Mouse (Mus musculus): ENCODE measurements around the gene Tubb1. TPM values are rescaled to one million over a fixed set of nuclear protein-coding genes. Genes with fewer than 3 reads are reported as not detected.
A peak's percentile ranks its signal among the peaks of the same experiment; 100 is the strongest.

Tubb1 gene
- not detected for total RNA-seq (2021)
- long read RNA-seq, experiment 1 = 0 reads
- long read RNA-seq, experiment 2 = 0 reads

DNA sequence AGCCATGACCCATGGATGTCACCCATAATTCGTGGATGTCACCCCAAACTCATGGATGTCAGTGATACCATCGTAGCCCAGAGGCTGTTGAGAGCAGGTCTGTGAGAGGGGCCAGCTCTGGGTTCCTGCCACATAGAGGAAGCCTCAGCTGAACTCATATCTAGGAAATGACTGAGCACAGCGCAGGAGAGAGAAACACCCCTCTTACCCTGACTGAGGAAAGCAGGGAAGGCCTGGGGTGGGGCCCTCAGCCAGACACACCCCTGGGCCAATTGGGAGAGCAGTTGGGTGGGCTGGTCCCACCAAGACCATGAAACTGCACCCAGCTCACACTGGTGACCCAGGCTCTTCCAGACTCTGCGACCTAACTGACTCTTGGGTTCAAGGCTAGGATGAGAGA lies at the start of gene Tubb1:
Gene Tubb1, plus strand, starts transcription at position 343 of the 400 bp plus-strand sequence.
- intact Hi-C loops (cut with DNase I) = no loop called here
- no peak for DNase-seq
- TF ChIP-seq CTCF (IDR thresholded peaks at IDR 0.05) = no peak
- H3K4me3 ChIP-seq = no peak within 1 kb of the TSS
- no peak within 1 kb of the TSS for H3K27ac ChIP-seq

DNA sequence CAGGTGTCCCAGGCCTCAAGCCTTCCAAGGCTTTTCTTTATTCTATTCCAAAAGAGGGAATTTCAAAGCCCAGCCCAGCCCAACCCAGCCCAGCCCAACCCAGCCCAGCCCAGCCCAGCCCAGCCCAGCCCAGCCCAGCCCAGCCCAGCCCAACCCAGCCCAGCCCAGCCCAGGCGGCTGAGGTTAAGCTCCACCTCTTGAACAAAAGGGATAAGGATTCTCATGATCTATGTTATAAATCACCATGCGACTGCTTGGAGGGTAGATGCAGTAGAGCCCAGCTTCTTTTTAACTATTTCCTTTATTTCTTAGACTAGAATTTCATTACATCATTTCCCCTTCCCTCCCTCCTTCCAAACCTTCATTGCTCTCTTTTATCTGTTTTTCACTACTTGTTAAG lies 40.3 kb upstream of the Tubb1 start:
- Histone ChIP-seq H3K4me3 (no peak overlapping the region), H3K27ac (no peak overlapping the region)
- TF ChIP-seq CTCF (IDR thresholded peaks at IDR 0.05) = no peak
- intact Hi-C loops (cut with DNase I) = no loop called here
- no peak for DNase-seq

DNA sequence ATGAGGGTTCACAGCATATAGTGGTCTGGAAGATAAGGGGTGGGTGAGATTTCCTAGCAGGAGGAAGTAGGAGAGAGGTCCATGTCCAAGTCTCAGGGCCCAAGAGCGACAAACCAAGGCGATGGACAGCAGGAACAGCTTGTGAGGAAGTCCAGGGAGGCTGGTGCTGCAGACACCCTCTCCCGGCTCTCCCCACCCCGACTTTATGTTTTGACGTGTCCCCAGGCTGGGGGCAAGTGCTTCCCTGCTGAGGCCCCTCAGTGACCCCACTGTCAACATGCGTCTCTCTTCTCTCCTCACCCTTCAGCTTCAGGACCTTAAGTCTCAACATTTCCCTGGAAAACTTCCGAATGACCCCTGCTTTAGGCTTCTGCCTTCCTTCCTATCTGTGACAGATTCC lies 37.4 kb upstream of the Tubb1 start:
- intact Hi-C loops (cut with DNase I) = no loop called here
- Histone ChIP-seq H3K27ac (no peak overlapping the region), H3K4me3 (no peak overlapping the region)
- TF ChIP-seq CTCF (IDR thresholded peaks at IDR 0.05) = no peak
- no peak for DNase-seq

DNA sequence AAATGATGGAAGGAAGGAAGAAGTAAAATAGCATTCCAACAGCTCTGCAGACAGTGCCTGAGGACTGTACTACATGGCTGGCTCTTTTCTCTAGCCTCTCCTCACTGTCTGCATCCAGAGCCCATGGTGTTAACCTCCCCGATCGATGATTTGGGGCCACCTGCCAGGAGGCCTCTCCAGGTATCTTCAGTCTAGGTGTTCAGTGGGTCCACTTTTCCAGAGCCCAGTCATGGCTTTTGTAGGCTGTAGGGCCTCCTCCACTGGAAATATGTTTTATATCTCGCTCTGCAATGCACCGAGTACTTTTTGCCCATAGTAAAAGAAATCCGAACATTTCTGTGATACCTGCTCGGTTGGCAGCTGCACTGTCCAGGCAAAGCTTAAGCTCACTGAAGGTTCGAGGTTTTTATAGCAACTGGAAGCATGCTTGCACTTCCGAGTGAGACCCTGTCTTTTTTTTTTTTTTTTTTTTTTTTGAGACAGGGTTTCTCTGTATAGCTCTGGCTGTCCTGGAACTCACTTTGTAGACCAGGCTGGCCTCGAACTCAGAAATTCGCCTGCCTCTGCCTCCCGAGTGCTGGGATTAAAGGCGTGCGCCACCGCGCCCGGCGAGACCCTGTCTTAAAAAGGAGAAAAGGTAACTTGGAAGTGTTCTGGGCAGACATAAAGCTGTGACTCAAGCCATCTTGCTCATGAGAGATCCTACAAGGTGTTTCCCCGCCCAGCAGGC lies 35.3 kb upstream of the Tubb1 start:
- Histone ChIP-seq H3K27ac (peak overlapping the region; percentile 90; the same call in 1 of the 2 replicates), H3K4me3 (peak overlapping the region; percentile 77)
- no peak for TF ChIP-seq CTCF (IDR thresholded peaks at IDR 0.05)
- DNase-seq = no peak
- intact Hi-C loops (cut with DNase I) = loop anchor here (2.0 to 5.0 kb wide), 2 partner anchors 70 to 88 kb away; no protein-coding TSS in a partner anchor

DNA sequence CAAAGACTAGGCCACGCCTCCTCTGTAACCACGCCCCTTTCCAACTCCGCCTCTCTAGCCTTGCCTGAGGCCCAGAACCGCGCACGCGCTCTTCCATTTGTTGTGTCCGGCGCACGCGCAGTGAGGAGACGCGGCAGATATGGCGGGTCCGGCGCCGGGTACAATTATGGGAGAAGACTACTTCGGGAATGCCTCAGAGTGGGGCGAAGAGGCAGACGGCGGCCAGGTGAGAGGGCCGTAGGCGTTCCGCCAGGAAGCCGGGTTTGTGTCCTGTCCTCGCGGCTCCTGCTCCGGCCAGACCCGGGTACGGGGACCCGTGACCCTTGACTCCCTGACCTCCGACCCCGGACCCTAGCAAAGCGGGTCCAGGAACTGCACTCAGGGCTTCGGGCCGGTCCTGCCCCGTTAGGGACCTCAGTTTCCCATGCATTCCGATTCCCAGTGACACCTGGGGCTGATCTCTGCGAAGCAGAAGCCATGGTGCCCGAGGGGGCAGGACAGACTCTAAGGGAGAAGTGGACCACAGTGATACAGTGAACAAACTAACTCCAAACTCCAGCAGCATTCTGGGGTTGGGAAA lies 34.7 kb upstream of the Tubb1 start, which contains the start of gene Nelfcd:
Gene Nelfcd, plus strand, starts transcription at position 74 of the 580 bp plus-strand sequence.
- intact Hi-C loops (cut with DNase I) = loop anchor here (2.0 to 5.0 kb wide), 2 partner anchors 71 to 89 kb away; no protein-coding TSS in a partner anchor
- no peak for TF ChIP-seq CTCF (IDR thresholded peaks at IDR 0.05)
- Histone ChIP-seq H3K4me3 (peak within 1 kb of the TSS; percentile 77), H3K27ac (peak within 1 kb of the TSS; percentile 90)
- DNase-seq = peak; percentile 96

DNA sequence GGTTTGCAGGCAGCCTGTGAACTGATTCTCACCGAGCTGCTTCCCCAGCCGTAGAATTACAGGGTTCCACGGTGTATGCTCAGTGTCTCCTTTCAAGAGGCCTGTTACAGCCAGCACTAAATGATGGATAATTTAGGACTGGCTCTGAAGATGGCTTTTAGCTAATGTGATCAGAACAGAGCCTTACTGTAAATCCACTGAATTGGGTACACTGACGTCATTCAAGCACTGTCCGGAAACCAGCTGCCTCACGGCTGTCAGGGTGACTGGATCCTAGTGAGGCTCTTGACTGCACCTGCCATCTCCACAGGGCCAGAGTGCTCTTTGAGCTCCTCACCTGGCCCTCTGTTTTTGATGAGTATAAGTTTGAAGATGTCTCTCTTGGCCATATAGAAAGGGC lies 29.4 kb upstream of the Tubb1 start:
- intact Hi-C loops (cut with DNase I) = no loop called here
- Histone ChIP-seq H3K27ac (no peak overlapping the region), H3K4me3 (no peak overlapping the region)
- TF ChIP-seq CTCF (IDR thresholded peaks at IDR 0.05) = no peak
- DNase-seq = no peak

DNA sequence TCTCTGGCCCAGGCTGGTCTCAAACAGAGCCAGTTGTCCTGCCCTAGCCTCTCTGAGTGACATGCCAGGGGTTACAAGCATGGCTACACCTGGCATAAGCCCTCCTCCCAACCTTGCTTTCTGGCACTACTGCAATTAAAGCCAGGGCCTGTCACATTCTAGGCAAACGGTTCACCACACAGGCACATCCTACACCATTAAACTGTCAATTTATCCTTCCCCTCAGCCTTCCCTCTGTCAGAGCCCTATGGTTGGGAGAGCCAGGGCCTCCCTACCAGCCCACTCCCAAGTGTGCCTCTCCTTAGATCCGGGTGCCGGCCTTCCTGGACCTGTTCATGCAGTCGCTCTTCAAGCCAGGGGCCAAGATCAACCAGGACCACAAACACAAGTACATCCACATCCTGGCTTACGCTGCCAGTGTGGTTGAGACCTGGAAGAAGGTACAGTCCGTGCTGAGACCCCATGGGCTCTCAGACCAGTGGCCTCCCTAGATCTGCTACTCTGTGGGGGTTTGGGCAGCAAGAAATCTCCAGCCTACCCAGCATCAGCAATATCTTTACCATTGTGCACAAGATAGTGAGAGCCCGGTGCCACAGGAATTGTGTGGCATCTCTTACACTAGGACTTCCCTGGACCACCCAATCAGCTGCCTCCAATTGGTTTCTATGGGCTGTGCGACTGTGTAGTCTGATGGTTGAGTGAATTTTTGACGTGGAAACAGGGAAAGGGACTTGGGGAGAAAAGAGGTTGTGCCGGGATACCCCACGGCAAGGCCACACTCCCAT lies 26.0 kb upstream of the Tubb1 start:
- TF ChIP-seq CTCF (IDR thresholded peaks at IDR 0.05) = no peak
- DNase-seq = no peak
- H3K4me3 ChIP-seq = no peak overlapping the region
- intact Hi-C loops (cut with DNase I) = no loop called here
- H3K27ac ChIP-seq = no peak overlapping the region

DNA sequence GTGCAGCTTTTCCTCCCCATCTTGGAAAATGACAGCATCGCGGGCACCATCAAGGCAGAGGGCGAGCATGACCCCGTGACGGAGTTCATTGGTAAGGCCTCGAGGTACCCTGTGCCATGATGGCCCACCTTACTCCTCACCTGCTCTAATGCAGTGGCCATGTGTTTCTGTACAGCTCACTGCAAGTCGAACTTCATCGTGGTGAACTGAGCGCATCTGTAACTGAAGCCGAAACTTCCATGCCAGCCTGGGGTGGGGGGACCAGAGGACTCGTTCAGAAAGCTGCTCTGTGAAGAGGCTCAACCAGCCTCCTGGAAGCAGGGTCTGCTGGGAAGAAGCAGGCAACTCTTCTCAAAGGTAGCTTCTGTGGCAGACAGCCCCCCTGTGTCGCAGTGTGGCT lies 23.6 kb upstream of the Tubb1 start:
- Histone ChIP-seq H3K27ac (no peak overlapping the region), H3K4me3 (no peak overlapping the region)
- no peak for DNase-seq
- TF ChIP-seq CTCF (IDR thresholded peaks at IDR 0.05) = no peak
- intact Hi-C loops (cut with DNase I) = no loop called here

DNA sequence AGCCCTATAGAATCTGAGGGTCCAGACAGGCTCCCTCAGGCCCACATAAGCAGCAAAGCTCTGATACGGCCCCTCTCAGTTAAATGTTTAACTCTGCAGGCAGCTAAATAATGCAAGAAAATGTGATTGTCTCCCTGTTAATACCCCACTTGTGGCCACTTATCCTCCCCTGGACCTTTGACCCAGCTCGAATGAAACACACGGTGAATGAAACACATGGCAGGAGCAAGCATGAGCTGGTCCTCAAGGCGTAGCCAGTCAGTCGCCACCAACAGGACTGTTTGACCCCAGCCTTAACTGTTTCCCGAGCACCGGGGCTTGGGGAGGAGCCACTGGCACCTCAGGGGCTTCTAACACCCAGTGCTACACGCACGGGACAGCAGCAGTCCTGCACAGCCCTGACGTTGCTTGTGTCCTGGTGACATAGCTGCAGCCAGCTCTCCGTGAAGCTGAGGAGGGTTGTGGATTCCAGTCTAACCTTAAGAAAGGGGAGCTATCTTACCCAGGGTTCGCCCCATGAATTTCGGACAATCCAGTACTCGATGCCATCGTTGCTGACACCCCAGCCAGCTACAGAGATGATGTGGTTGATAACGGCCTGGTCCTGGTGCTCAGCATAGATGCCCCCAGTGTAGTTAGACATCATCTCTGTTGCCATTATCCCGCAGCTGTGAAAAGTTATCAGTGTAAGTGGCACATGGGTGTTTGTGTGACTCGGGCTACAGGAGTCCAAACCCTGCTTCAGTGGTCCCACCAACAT lies 22.2 kb upstream of the Tubb1 start:
- TF ChIP-seq CTCF (IDR thresholded peaks at IDR 0.05) = no peak
- DNase-seq = no peak

DNA sequence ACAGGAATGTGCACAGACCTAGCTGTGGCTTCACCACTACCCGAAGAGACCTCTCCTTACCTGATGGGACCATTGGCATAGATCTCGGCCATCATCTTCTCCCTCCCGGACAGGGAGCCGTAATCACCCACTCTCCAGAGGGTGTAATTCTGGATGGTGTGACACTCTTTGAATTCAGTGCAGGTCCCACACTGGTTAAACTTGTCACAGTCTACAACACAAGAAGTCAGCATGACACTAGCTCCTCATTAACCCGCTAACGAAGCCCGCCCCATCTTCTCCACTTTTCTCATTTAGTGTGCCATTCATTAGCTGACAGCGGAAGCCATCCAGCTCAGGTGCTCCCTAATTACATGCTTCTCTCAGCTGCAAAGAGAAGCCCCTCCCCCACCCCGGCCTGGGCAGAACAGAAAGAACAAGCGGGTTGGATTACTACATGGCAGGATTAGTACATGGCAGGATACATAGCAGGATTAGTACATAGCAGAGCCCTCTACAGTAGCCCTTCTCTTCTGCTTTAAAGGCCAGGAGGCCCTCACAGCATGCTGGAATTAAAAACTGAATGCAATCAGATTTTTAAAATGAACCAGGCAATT lies 21.4 kb upstream of the Tubb1 start:
- H3K4me3 ChIP-seq = no peak overlapping the region
- no peak for DNase-seq
- no peak overlapping the region for H3K27ac ChIP-seq
- TF ChIP-seq CTCF (IDR thresholded peaks at IDR 0.05) = no peak
- intact Hi-C loops (cut with DNase I) = no loop called here

More for the DNA sequence above, 22.2 kb upstream of the Tubb1 start:
- Histone ChIP-seq H3K27ac (no peak overlapping the region), H3K4me3 (no peak overlapping the region)
- intact Hi-C loops (cut with DNase I) = no loop called here

DNA sequence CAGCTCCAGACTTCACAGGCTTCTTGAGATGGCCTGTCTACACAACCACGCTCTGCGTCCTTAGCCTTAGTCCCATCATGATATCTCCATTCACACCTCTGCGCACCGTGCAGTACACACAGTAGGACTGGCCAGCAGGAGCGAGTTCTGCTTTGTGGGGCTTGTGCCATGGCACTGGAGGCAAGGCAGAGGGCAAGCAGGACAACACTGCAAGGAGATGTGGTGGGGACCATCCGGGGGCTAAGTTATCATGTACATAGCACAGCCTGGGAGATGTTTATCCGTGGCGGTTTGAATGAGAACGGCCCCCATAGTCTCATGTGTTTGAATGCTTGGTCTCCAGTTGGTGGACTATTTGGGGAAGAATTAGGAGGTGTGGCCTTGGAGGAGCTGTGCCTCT lies 15.6 kb upstream of the Tubb1 start:
- intact Hi-C loops (cut with DNase I) = no loop called here
- no peak for TF ChIP-seq CTCF (IDR thresholded peaks at IDR 0.05)
- Histone ChIP-seq H3K27ac (no peak overlapping the region), H3K4me3 (no peak overlapping the region)
- no peak for DNase-seq

All from gastrocnemius, adult 2 months (tissue).